Mouse (Mus musculus) activated CD4-positive, CD25-positive, alpha-beta regulatory T cell (primary cell): ENCODE data around the gene Kcnc2. TPM values are rescaled to one million over a fixed set of nuclear protein-coding genes. Genes with fewer than 3 reads are reported as not detected.

Experiments used
- polyA plus RNA-seq, 2 experiments: library from polyadenylated mRNA; unstranded; fragments of 100-300 nt; shearing (Covaris generic); gene quantifications; one replicate each; pipeline ENCODE4 v1.2.1; 2017

Gene Kcnc2
- polyA plus RNA-seq, result 1 to 10 TPM in 1 of 2 experiments, not detected in 1; 1.1 TPM

DNA sequence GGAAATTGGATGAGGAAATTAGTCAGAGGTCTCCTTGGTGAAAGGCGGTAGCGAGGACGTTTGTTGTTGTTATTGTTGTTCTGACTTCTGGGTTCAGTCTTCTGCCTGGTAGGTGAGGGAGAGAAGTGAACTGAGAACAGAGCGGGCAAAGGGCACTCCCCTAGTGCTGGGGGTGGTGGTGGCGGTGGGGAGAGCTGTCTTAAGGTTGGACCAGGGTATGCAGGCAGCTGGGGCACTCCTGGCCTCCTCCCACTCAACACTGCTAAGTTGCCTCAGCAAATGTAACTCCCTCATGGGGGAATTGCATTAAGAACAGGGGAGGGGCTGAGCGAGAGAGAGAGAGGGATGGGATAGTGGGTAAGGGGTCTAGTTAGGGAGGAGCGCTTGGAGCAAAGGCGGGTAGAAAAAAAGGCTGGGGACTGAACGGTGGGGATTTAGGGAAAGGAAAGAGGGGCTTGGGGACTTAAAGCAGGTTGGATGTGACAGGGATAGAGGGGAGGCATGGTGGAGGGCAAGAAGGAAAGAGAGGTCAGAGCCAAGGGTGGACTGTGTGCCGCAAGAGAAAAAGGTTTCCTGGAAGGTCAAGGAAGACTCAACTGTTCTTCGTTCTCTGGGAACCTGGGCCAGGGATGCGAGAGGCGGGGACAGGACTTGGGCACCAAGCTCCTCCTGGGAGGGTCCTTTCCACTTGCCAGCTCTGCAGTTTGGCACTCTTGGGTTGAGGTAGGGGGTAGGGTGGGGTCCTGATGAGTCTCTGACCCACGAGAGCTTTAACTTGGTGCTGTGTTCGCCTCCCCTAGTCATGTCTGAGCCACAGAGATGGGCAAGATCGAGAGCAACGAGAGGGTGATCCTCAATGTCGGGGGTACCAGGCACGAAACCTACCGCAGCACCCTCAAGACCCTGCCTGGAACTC lies at the start of gene Kcnc2:
Kcnc2 (plus strand) TSS at position 235 of the 916 bp plus-strand sequence.

Other genes with a start within 250 kb of the Kcnc2 start
- gene Glipr1l1, start 210.9 kb upstream of the Kcnc2 start, polyA plus RNA-seq, result not detected
- gene Glipr1l2, start 187.8 kb upstream of the Kcnc2 start, polyA plus RNA-seq, result under 1 TPM in 1 of 2 experiments, not detected in 1; 0.33 TPM
- not detected for gene Glipr1l3, start 110.8 kb upstream of the Kcnc2 start, polyA plus RNA-seq
- gene Caps2, start 107.5 kb upstream of the Kcnc2 start, polyA plus RNA-seq, result under 1 TPM; 0.20 to 0.61 TPM